Mouse (Mus musculus): Measurements from ENCODE around the gene Cxcl9. TPM values are rescaled to one million over a fixed set of nuclear protein-coding genes. Genes with fewer than 3 reads are reported as not detected.
A peak's percentile ranks its signal among the peaks of the same experiment; 100 is the strongest.

The Cxcl9 gene
- polyA plus RNA-seq (2012; rRNA removed), result 8.2 and 14.6 TPM in 2 replicates

GRCm38 (mm10) chr5:92327929-92328328 lies at the start of gene Cxcl9:
Cxcl9 (minus strand) TSS chr5:92328079.
- Histone ChIP-seq H3K4me1 (ENCODE audit: control insufficient read depth, insufficient read depth, low read length) (0 out of 2 replicates have a peak, but pooled peaks cover 2% of the 10 kb centered on the region), H3K27ac (ENCODE audit: insufficient read depth, low read depth, low read length) (no peak within 1 kb of the TSS), H3K27me3 (replicated peaks; ENCODE audit: control insufficient read depth, insufficient read depth, low read length) (no peaks in the 10 kb centered on the region; the same call in 1 of the 2 replicates), H3K36me3 (ENCODE audit: control insufficient read depth, insufficient read depth, low read length) (no peaks in the 10 kb centered on the region), H3K4me3 (ENCODE audit: insufficient read depth, low read depth, low read length) (no peak within 1 kb of the TSS)
- TF ChIP-seq POLR2A (IDR thresholded peaks at IDR 0.05; ENCODE audit: low read depth, low read length) (no peak), CTCF (conservative IDR thresholded peaks at IDR 0.05; ENCODE audit: insufficient read depth, insufficient read length, low read depth, low read length) (no peak)
- no peak for DNase-seq
- WGBS, result 82% methylated on average over 7 of the region's 7 CpGs

- WGBS, result 44% methylated on average over 13 of the region's 13 CpGs
Measured at GRCm38 (mm10) chr5:92376795-92377405, 49.0 kb upstream of the Cxcl9 start.

GRCm38 (mm10) chr5:92375368-92375767 lies 47.5 kb upstream of the Cxcl9 start:
- DNase-seq, result peak; percentile 61
- no peak overlapping the region for H3K4me3 ChIP-seq (ENCODE audit: insufficient read depth, low read depth, low read length)
- peak overlapping the region; percentile 81 for H3K27ac ChIP-seq (ENCODE audit: insufficient read depth, low read depth, low read length)
- no peaks in the 10 kb centered on the region for H3K36me3 ChIP-seq (ENCODE audit: control insufficient read depth, insufficient read depth, low read length)
- peaks cover 6% of the 10 kb centered on the region; the same call in 1 of the 2 replicates for H3K4me1 ChIP-seq (ENCODE audit: control insufficient read depth, insufficient read depth, low read length)
- 60% methylated on average over 17 of the region's 17 CpGs for WGBS
- H3K27me3 ChIP-seq (replicated peaks; ENCODE audit: control insufficient read depth, insufficient read depth, low read length), result no peaks in the 10 kb centered on the region
- TF ChIP-seq POLR2A (IDR thresholded peaks at IDR 0.05; ENCODE audit: low read depth, low read length) (no peak), CTCF (conservative IDR thresholded peaks at IDR 0.05; ENCODE audit: insufficient read depth, insufficient read length, low read depth, low read length) (no peak)

More at GRCm38 (mm10) chr5:92376795-92377405, 49.0 kb upstream of the Cxcl9 start:
- TF ChIP-seq CTCF (conservative IDR thresholded peaks at IDR 0.05; ENCODE audit: insufficient read depth, insufficient read length, low read depth, low read length), result no peak
- TF ChIP-seq POLR2A (IDR thresholded peaks at IDR 0.05; ENCODE audit: low read depth, low read length), result no peak
- Histone ChIP-seq H3K27ac (ENCODE audit: insufficient read depth, low read depth, low read length) (peak overlapping the region; percentile 8; the same call in 1 of the 2 replicates), H3K27me3 (replicated peaks; ENCODE audit: control insufficient read depth, insufficient read depth, low read length) (no peaks in the 10 kb centered on the region), H3K4me1 (ENCODE audit: control insufficient read depth, insufficient read depth, low read length) (peaks cover 3% of the 10 kb centered on the region; the same call in 1 of the 2 replicates), H3K36me3 (ENCODE audit: control insufficient read depth, insufficient read depth, low read length) (no peaks in the 10 kb centered on the region), H3K4me3 (ENCODE audit: insufficient read depth, low read depth, low read length) (no peak overlapping the region)
- DNase-seq, result no peak

GRCm38 (mm10) chr5:92374721-92375142 lies 46.9 kb upstream of the Cxcl9 start:
- peak; percentile 83 for DNase-seq
- TF ChIP-seq POLR2A (IDR thresholded peaks at IDR 0.05; ENCODE audit: low read depth, low read length) (no peak), CTCF (conservative IDR thresholded peaks at IDR 0.05; ENCODE audit: insufficient read depth, insufficient read length, low read depth, low read length) (peak; percentile 32)
- H3K27ac ChIP-seq (ENCODE audit: insufficient read depth, low read depth, low read length), result peak overlapping the region; percentile 81
- H3K27me3 ChIP-seq (replicated peaks; ENCODE audit: control insufficient read depth, insufficient read depth, low read length), result no peaks in the 10 kb centered on the region
- H3K4me3 ChIP-seq (ENCODE audit: insufficient read depth, low read depth, low read length), result no peak overlapping the region
- H3K36me3 ChIP-seq (ENCODE audit: control insufficient read depth, insufficient read depth, low read length), result no peaks in the 10 kb centered on the region
- peaks cover 6% of the 10 kb centered on the region; the same call in 1 of the 2 replicates for H3K4me1 ChIP-seq (ENCODE audit: control insufficient read depth, insufficient read depth, low read length)
- WGBS, result 20% methylated on average over 6 of the region's 6 CpGs

GRCm38 (mm10) chr5:92372605-92373004 lies 44.7 kb upstream of the Cxcl9 start:
- 48% methylated on average over 2 of the region's 2 CpGs for WGBS
- H3K4me3 ChIP-seq (ENCODE audit: insufficient read depth, low read depth, low read length), result no peak overlapping the region

GRCm38 (mm10) chr5:92371361-92371976 lies 43.6 kb upstream of the Cxcl9 start:
- Histone ChIP-seq H3K4me3 (ENCODE audit: insufficient read depth, low read depth, low read length) (no peak overlapping the region), H3K27ac (ENCODE audit: insufficient read depth, low read depth, low read length) (no peak overlapping the region), H3K4me1 (ENCODE audit: control insufficient read depth, insufficient read depth, low read length) (peaks cover 9% of the 10 kb centered on the region; the same call in 1 of the 2 replicates), H3K27me3 (replicated peaks; ENCODE audit: control insufficient read depth, insufficient read depth, low read length) (no peaks in the 10 kb centered on the region), H3K36me3 (ENCODE audit: control insufficient read depth, insufficient read depth, low read length) (no peaks in the 10 kb centered on the region)
- 75% methylated on average over 14 of the region's 14 CpGs for WGBS
- TF ChIP-seq POLR2A (IDR thresholded peaks at IDR 0.05; ENCODE audit: low read depth, low read length) (no peak), CTCF (conservative IDR thresholded peaks at IDR 0.05; ENCODE audit: insufficient read depth, insufficient read length, low read depth, low read length) (no peak)
- DNase-seq, result no peak

More at GRCm38 (mm10) chr5:92372605-92373004, 44.7 kb upstream of the Cxcl9 start:
- Histone ChIP-seq H3K27me3 (replicated peaks; ENCODE audit: control insufficient read depth, insufficient read depth, low read length) (no peaks in the 10 kb centered on the region), H3K27ac (ENCODE audit: insufficient read depth, low read depth, low read length) (no peak overlapping the region), H3K4me1 (ENCODE audit: control insufficient read depth, insufficient read depth, low read length) (peaks cover 9% of the 10 kb centered on the region; the same call in 1 of the 2 replicates), H3K36me3 (ENCODE audit: control insufficient read depth, insufficient read depth, low read length) (no peaks in the 10 kb centered on the region)
- DNase-seq, result no peak
- TF ChIP-seq POLR2A (IDR thresholded peaks at IDR 0.05; ENCODE audit: low read depth, low read length), result no peak
- no peak for TF ChIP-seq CTCF (conservative IDR thresholded peaks at IDR 0.05; ENCODE audit: insufficient read depth, insufficient read length, low read depth, low read length)

- DNase-seq, result no peak
- Histone ChIP-seq H3K4me3 (ENCODE audit: insufficient read depth, low read depth, low read length) (no peak overlapping the region), H3K36me3 (ENCODE audit: control insufficient read depth, insufficient read depth, low read length) (no peaks in the 10 kb centered on the region), H3K27ac (ENCODE audit: insufficient read depth, low read depth, low read length) (no peak overlapping the region), H3K4me1 (ENCODE audit: control insufficient read depth, insufficient read depth, low read length) (peaks cover 9% of the 10 kb centered on the region; the same call in 1 of the 2 replicates), H3K27me3 (replicated peaks; ENCODE audit: control insufficient read depth, insufficient read depth, low read length) (no peaks in the 10 kb centered on the region)
- WGBS, result 85% methylated on average over 6 of the region's 6 CpGs
- no peak for TF ChIP-seq POLR2A (IDR thresholded peaks at IDR 0.05; ENCODE audit: low read depth, low read length)
- no peak for TF ChIP-seq CTCF (conservative IDR thresholded peaks at IDR 0.05; ENCODE audit: insufficient read depth, insufficient read length, low read depth, low read length)
Measured at GRCm38 (mm10) chr5:92370891-92371290, 43.0 kb upstream of the Cxcl9 start.
